Mouse (Mus musculus): ENCODE data around the gene Fras1. TPM values are rescaled to one million over a fixed set of nuclear protein-coding genes. Genes with fewer than 3 reads are reported as not detected.

Gene Fras1
- 6.9 and 8.8 TPM in 2 replicates for polyA plus RNA-seq (2011; ENCODE audit: insufficient read depth, insufficient read length, low read depth, missing spikeins)

DNA sequence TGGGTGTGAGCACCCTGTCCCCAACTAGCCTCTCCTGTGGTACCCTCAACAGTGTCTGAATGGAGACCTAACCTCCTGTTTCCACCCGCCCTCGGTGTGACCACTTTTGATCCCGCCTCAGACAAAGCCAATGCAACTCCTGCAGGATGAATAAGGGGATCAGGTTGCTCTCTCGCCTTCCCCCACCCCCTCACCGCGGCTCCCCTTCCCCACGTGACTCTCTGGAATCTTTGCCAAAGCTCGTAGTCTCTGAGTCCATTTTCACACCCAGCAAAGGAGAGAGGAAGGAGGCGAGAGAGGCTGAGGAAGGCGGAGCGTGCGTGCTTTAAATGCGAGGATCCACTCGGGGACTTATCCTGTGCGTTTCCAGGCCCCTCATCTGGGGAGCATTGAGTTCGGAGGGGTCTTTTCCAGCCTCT is at the start of gene Fras1:
TSS of gene Fras1 (plus strand) at position 389 of the 419 bp plus-strand sequence.
- Histone ChIP-seq H3K4me3 (ENCODE audit: low read depth, low read length) (peak within 1 kb of the TSS; percentile 50), H3K27ac (ENCODE audit: insufficient read depth, low read length) (no peak within 1 kb of the TSS), H3K36me3 (ENCODE audit: control insufficient read depth, insufficient read depth, low read length, poor library complexity, severe bottlenecking) (no peaks in the 10 kb centered on the region), H3K9ac (ENCODE audit: low read depth, poor library complexity, severe bottlenecking) (peak within 1 kb of the TSS; percentile 10), H3K27me3 (ENCODE audit: control insufficient read depth, insufficient read depth, low read length, poor library complexity, severe bottlenecking) (peaks cover 5% of the 10 kb centered on the region), H3K4me1 (ENCODE audit: control insufficient read depth, insufficient read depth, low read length) (peaks cover 3% of the 10 kb centered on the region), H3K9me3 (replicated peaks; ENCODE audit: control insufficient read depth, insufficient read depth, low read length, poor library complexity, severe bottlenecking) (no peaks in the 10 kb centered on the region)
- TF ChIP-seq POLR2A (IDR thresholded peaks at IDR 0.05; ENCODE audit: insufficient read depth, low read length), result no peak
- TF ChIP-seq EP300 (IDR thresholded peaks at IDR 0.05; ENCODE audit: insufficient read depth, low read depth, low read length), result no peak
- TF ChIP-seq CTCF (IDR thresholded peaks at IDR 0.05; ENCODE audit: low read depth, low read length), result no peak

GRCm38 (mm10) chr5:96331048-96331737 is 42.6 kb upstream of the Fras1 start:
- Histone ChIP-seq H3K9me3 (replicated peaks; ENCODE audit: control insufficient read depth, insufficient read depth, low read length, poor library complexity, severe bottlenecking) (no peaks in the 10 kb centered on the region), H3K27ac (ENCODE audit: insufficient read depth, low read length) (no peak overlapping the region), H3K4me3 (ENCODE audit: low read depth, low read length) (no peak overlapping the region), H3K36me3 (ENCODE audit: control insufficient read depth, insufficient read depth, low read length, poor library complexity, severe bottlenecking) (no peaks in the 10 kb centered on the region), H3K9ac (ENCODE audit: low read depth, poor library complexity, severe bottlenecking) (no peak overlapping the region), H3K4me1 (ENCODE audit: control insufficient read depth, insufficient read depth, low read length) (no peaks in the 10 kb centered on the region), H3K27me3 (ENCODE audit: control insufficient read depth, insufficient read depth, low read length, poor library complexity, severe bottlenecking) (no peaks in the 10 kb centered on the region; the same call in 1 of the 2 replicates)
- no peak for TF ChIP-seq CTCF (IDR thresholded peaks at IDR 0.05; ENCODE audit: low read depth, low read length)
- TF ChIP-seq POLR2A (IDR thresholded peaks at IDR 0.05; ENCODE audit: insufficient read depth, low read length), result no peak
- TF ChIP-seq EP300 (IDR thresholded peaks at IDR 0.05; ENCODE audit: insufficient read depth, low read depth, low read length), result no peak

GRCm38 (mm10) chr5:96331738-96332070 is 42.1 kb upstream of the Fras1 start:
- no peaks in the 10 kb centered on the region for H3K4me1 ChIP-seq (ENCODE audit: control insufficient read depth, insufficient read depth, low read length)

DNA sequence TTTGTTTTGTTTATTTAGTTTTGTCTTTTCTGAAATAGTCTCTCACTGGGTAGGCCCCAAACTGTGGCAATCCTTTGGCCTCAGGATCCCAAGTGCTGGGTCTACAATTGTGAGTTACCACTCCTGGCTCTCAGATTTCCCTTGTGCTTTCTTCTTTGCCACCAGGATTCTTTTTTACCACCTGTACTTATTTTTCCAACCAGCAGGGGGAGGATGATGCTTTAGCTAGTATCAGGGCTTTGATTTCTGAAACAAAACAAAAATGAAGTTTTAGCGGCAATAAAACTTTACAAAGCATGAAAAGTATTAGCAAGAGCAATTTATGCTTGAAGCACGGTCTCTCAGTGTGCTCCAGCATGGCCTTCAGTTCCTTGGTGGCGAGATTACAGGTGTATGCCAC is 39.8 kb upstream of the Fras1 start:
- Histone ChIP-seq H3K9ac (ENCODE audit: low read depth, poor library complexity, severe bottlenecking) (no peak overlapping the region), H3K27ac (ENCODE audit: insufficient read depth, low read length) (no peak overlapping the region), H3K9me3 (replicated peaks; ENCODE audit: control insufficient read depth, insufficient read depth, low read length, poor library complexity, severe bottlenecking) (no peaks in the 10 kb centered on the region), H3K36me3 (ENCODE audit: control insufficient read depth, insufficient read depth, low read length, poor library complexity, severe bottlenecking) (no peaks in the 10 kb centered on the region), H3K27me3 (ENCODE audit: control insufficient read depth, insufficient read depth, low read length, poor library complexity, severe bottlenecking) (no peaks in the 10 kb centered on the region; the same call in 1 of the 2 replicates), H3K4me1 (ENCODE audit: control insufficient read depth, insufficient read depth, low read length) (no peaks in the 10 kb centered on the region), H3K4me3 (ENCODE audit: low read depth, low read length) (no peak overlapping the region)
- no peak for TF ChIP-seq EP300 (IDR thresholded peaks at IDR 0.05; ENCODE audit: insufficient read depth, low read depth, low read length)
- no peak for TF ChIP-seq POLR2A (IDR thresholded peaks at IDR 0.05; ENCODE audit: insufficient read depth, low read length)
- TF ChIP-seq CTCF (IDR thresholded peaks at IDR 0.05; ENCODE audit: low read depth, low read length), result no peak

More at GRCm38 (mm10) chr5:96331738-96332070, 42.1 kb upstream of the Fras1 start:
- Histone ChIP-seq H3K27me3 (ENCODE audit: control insufficient read depth, insufficient read depth, low read length, poor library complexity, severe bottlenecking) (no peaks in the 10 kb centered on the region; the same call in 1 of the 2 replicates), H3K36me3 (ENCODE audit: control insufficient read depth, insufficient read depth, low read length, poor library complexity, severe bottlenecking) (no peaks in the 10 kb centered on the region), H3K27ac (ENCODE audit: insufficient read depth, low read length) (no peak overlapping the region), H3K9ac (ENCODE audit: low read depth, poor library complexity, severe bottlenecking) (no peak overlapping the region), H3K9me3 (replicated peaks; ENCODE audit: control insufficient read depth, insufficient read depth, low read length, poor library complexity, severe bottlenecking) (no peaks in the 10 kb centered on the region), H3K4me3 (ENCODE audit: low read depth, low read length) (no peak overlapping the region)
- TF ChIP-seq EP300 (IDR thresholded peaks at IDR 0.05; ENCODE audit: insufficient read depth, low read depth, low read length) (no peak), POLR2A (IDR thresholded peaks at IDR 0.05; ENCODE audit: insufficient read depth, low read length) (no peak), CTCF (IDR thresholded peaks at IDR 0.05; ENCODE audit: low read depth, low read length) (no peak)

GRCm38 (mm10) chr5:96340564-96340963 is 33.2 kb upstream of the Fras1 start:
- H3K36me3 ChIP-seq (ENCODE audit: control insufficient read depth, insufficient read depth, low read length, poor library complexity, severe bottlenecking), result no peaks in the 10 kb centered on the region
- H3K9me3 ChIP-seq (replicated peaks; ENCODE audit: control insufficient read depth, insufficient read depth, low read length, poor library complexity, severe bottlenecking), result no peaks in the 10 kb centered on the region
- no peak overlapping the region for H3K4me3 ChIP-seq (ENCODE audit: low read depth, low read length)
- H3K27ac ChIP-seq (ENCODE audit: insufficient read depth, low read length), result no peak overlapping the region
- TF ChIP-seq POLR2A (IDR thresholded peaks at IDR 0.05; ENCODE audit: insufficient read depth, low read length) (no peak), EP300 (IDR thresholded peaks at IDR 0.05; ENCODE audit: insufficient read depth, low read depth, low read length) (no peak), CTCF (IDR thresholded peaks at IDR 0.05; ENCODE audit: low read depth, low read length) (no peak)
- no peaks in the 10 kb centered on the region for H3K4me1 ChIP-seq (ENCODE audit: control insufficient read depth, insufficient read depth, low read length)
- no peak overlapping the region for H3K9ac ChIP-seq (ENCODE audit: low read depth, poor library complexity, severe bottlenecking)
- H3K27me3 ChIP-seq (ENCODE audit: control insufficient read depth, insufficient read depth, low read length, poor library complexity, severe bottlenecking), result no peaks in the 10 kb centered on the region

DNA sequence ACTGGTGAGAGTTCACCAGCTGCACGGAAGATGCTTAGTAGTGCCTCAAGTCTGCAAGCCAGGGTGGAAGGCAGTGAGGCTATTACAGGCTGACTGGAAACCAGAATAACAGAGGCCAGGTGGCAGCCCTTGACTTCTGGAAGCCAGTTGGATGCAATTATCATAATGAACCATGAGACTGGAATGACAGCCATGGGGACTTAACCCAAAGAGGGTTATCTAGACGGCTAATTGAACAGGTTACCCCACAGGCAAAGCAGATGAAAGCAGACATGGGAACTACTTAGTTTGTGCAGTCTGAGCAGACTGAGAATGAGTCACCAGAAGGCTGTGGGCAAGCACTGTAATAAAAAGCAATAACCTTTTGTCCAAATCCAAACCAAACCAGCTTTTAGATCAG is 28.8 kb upstream of the Fras1 start:
- H3K9me3 ChIP-seq (replicated peaks; ENCODE audit: control insufficient read depth, insufficient read depth, low read length, poor library complexity, severe bottlenecking), result no peaks in the 10 kb centered on the region
- no peak overlapping the region for H3K4me3 ChIP-seq (ENCODE audit: low read depth, low read length)
- H3K27me3 ChIP-seq (ENCODE audit: control insufficient read depth, insufficient read depth, low read length, poor library complexity, severe bottlenecking), result no peaks in the 10 kb centered on the region
- TF ChIP-seq EP300 (IDR thresholded peaks at IDR 0.05; ENCODE audit: insufficient read depth, low read depth, low read length) (no peak), CTCF (IDR thresholded peaks at IDR 0.05; ENCODE audit: low read depth, low read length) (no peak), POLR2A (IDR thresholded peaks at IDR 0.05; ENCODE audit: insufficient read depth, low read length) (no peak)
- H3K36me3 ChIP-seq (ENCODE audit: control insufficient read depth, insufficient read depth, low read length, poor library complexity, severe bottlenecking), result no peaks in the 10 kb centered on the region
- no peak overlapping the region for H3K27ac ChIP-seq (ENCODE audit: insufficient read depth, low read length)
- no peak overlapping the region for H3K9ac ChIP-seq (ENCODE audit: low read depth, poor library complexity, severe bottlenecking)
- H3K4me1 ChIP-seq (ENCODE audit: control insufficient read depth, insufficient read depth, low read length), result no peaks in the 10 kb centered on the region

Data from ES-Bruce4 (cell line).